Mouse (Mus musculus): ENCODE data around the gene Ifi35.
"Not testable (repeated sequence)": the region's sequence is repeated elsewhere in the genome, so short reads cannot be mapped to it uniquely, and the experiment has no call there.

Gene Ifi35

DNA sequence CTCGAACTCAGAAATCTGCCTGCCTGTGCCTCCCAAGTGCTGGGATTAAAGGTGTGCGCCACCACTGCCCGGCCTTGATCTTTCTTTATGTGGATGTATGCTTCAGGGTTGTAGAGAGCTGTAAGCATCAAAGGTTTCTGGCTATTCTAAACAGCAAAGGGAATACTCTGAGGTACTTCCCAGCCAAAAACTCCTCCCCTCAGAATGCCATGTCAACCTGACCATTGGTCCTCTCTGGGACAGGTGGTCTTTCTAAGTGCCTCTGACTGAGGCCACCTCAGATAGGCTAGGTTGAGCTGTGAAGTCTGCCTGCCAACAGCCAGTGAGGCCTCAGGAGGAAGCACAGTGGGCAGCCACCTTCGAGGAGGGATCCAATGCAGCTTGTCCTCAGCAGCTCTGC lies 692 bp downstream of the Ifi35 start:
- no peak for DNase-seq

DNA sequence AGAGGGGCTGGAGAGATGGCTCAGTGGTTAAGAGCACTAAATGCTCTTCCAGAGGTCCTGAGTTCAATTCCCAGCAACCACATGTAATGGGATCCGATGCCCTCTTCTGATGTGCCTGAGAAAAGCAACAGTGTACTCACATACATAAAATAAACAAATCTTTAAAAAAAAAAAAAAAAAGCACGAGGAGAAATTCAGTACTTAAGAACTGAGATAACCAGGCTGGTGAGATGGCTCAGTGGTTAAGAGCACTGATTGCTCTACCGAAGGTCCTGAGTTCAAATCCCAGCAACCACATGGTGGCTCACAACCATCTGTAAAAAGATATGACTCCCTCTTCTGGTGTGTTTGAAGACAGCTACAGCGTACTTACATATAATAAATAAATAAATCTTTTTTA lies 1.4 kb downstream of the Ifi35 start:
- not testable (repeated sequence) for DNase-seq

- DNase-seq: no peak
Observed at GRCm38 (mm10) chr11:101450394-101450793, 2.2 kb downstream of the Ifi35 start.

GRCm38 (mm10) chr11:101451536-101451935 lies 3.3 kb downstream of the Ifi35 start:
- no peak for DNase-seq

DNA sequence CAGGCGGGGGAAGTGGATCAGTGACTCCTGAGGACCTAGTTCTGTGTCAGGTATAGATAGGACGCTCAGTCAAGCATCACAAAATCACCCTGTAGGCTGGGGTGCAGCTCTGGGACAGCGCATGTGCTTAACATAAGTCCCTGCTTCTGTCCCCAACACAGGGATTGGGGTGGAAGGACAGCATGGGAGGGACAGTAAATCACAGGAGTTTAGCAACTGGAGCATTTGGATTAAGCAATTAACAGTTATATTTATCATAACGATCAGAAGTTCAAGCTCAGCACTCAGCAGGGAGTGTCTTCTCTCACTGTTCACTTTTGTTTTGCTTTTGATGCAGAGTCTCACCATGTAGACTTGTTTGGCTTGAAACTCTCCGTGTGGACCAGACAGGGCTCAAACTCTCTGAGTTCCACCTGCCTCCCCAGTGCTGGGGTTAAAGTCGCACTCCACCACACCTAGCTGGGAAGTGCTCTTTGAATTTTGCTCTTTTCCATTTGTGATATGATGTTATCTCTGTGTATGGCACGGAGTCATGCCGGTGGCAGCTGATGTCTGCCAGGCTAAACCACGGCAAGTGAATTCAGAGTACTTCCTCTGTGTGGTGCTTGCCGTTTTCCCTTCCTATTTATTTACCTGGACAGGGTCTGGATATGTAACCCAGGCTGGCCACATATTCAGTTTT lies 4.0 kb downstream of the Ifi35 start:
- no peak for DNase-seq

DNA sequence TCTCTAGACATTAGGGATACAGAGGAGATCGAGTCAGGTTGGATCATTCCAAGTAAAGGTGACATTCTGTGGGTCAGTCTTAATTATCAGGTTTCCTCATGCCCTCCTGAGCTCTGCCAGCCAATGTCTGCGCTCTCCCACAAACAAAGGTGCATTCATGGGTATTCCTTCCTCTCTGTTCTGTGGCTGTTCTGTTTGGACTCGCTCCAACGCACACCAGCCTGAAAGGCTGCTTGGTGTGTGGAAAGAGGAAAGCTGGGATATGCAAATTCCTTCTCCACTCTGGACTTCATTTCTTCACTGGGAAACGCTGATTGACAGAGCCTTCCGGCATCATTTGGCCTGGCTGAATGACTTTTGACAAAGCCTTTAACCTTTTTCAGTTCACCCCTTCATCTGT lies 6.5 kb downstream of the Ifi35 start:
- DNase-seq: no peak

GRCm38 (mm10) chr11:101455627-101456026 lies 7.4 kb downstream of the Ifi35 start:
- DNase-seq: no peak

DNA sequence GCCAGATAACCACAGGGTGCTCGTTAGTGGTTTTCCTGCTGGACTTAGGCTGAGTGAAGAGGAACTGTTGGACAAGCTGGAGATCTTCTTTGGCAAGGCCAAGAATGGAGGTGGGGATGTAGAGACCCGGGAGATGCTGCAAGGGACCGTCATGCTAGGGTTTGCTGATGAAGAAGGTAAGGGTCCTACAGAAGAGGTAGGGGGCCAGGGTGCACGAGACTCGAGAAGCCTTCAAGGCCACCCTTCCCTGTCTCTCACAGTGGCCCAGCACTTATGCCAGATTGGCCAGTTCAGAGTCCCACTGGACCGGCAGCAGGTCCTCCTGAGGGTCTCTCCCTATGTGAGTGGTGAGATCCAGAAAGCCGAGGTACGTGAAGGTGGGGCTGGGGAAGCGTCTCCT lies 9.4 kb downstream of the Ifi35 start:
- no peak for DNase-seq

DNA sequence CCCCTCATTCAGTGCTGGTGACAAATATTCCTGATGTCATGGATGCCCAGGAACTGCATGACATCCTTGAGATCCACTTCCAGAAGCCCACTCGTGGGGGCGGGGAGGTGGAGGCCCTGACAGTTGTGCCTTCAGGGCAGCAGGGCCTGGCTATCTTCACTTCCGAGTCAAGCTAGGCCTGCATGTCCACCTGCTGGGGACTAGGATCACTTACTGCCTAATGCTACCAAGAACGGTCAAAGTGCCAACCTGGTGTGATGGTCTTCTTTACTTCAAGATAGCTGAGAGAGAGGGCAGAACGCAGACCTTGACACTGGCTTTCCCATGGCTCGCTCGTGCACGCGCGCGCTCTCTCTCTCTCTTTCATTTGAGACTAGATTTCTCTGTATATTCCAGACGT lies 10.0 kb downstream of the Ifi35 start:
- no peak for DNase-seq

DNA sequence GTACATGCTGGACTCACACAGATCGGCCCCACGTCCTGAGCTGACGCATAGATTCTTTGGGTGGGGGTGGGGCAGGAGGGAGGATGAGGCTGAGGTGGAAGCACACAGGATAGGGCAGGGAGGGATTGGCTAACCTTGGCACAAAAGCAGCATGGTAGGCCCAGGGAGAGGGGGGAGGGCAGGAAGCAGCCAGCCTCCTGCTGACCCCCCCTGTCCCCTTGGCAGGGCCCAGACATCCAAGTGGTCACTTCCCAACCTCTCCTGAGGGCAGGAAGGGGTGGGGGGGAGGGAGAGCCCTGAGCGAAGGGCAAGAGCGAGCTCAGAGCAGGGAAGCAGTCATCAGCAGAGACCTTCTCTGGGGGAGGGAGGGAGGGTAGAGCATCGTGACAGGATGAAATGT lies 11.5 kb downstream of the Ifi35 start:
- no peak for DNase-seq

GRCm38 (mm10) chr11:101460321-101460720 lies 12.1 kb downstream of the Ifi35 start:
- DNase-seq: no peak

DNA sequence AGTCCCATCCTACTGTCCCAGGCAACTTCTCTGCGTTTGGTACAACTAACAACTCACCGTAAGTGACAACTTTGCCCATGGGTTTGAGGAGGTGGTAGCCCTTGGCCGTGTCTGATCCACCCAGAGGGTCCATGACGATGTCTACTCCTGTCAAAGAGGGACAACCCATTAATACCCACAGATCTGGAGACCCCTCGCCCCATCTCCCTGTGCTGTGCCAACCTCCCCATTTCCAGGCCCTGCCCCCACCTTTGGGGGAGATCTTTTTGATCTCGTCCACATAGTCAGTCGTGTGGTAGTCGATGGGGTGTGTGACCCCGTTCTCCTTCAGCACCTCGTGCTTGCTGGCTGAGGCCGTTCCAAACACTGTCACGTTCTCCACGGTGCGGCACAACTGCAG lies 13.9 kb downstream of the Ifi35 start:
- DNase-seq: no peak

DNA sequence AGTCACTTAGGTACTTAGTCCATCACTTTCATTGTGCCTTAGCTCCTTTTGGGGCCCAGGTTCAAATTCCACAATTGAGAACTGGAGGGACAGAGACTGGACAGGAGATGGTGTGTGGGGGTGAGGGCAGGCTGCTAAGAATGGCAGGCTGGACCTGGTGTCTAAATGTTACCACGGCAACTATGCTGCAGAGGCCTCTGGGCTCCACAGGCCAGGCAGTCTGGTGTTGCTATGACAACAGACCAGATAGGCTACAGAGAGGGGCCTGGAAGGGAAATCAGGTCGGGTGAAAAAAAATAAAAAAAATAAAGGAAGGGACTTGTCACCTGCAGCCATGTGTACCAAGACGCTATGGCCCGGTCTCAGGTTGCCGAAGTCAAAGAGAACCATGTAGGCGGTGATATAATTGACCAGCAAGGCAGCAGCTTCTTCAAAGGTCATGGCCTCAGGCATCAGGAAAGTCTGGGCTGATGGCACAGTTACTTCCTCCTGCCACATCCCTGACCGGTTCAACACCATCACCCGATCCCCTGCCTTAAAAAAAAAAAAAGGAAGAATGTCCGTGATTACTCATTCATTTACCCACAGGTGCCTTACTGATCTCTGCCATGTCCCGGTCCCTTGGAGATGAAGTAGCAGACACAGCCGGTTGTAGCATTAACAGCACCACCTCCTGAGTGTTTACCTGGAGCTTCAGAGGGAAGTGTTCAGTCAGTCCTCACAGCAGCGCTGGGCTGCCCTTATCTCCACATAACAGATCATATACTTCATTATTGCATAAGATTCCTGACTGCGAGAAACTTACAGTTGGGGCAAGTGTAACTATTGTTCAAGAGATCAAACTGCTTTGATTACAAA lies 14.6 kb downstream of the Ifi35 start:
- no peak for DNase-seq

DNA sequence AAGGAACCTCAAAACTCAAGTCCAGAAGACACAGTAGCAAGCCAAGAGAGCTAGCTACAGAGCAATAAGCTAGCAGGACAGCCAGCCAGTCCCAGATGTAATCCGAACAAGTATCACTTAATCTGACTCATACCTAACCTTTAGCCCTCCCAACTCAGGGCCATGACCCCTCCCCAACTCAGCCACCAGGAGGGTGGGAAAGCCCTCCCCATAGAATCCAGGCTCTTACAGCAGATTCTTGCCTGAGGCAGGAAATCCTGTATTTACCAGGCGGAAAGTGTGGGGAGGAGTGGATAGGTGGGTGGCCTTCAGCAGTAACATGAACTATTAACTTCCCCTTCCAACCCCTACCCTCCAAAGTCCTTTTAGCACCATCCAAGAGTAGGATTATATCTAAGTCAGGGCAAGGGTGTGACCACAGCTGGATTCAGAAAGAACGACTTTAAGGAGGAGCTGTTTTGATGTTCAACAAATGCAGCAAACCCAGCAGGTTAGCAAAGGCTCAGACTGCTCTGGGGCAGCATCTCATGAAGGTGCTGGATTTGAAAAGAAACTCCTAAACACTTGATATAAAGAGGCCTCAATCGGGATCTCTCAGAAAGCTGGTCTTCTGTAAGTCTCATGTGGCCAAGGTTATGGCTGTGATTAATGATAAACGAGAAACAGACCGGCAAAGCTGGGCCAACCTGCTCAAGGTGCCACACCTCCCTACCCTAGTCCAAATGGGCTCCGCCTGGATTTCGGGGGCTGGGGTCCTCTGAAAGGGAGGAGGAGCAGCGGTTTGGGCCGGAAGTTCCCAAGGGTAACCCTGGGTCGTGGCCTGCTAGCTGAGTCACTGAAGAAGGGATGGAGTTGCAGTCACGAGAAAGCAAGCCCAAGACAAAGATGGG lies 16.2 kb downstream of the Ifi35 start, which contains the start of gene Rnd2:
Gene Rnd2 (plus strand): TSS at position 789 of the 890 bp plus-strand sequence.
- DNase-seq: peak; percentile 35 to 52

DNA sequence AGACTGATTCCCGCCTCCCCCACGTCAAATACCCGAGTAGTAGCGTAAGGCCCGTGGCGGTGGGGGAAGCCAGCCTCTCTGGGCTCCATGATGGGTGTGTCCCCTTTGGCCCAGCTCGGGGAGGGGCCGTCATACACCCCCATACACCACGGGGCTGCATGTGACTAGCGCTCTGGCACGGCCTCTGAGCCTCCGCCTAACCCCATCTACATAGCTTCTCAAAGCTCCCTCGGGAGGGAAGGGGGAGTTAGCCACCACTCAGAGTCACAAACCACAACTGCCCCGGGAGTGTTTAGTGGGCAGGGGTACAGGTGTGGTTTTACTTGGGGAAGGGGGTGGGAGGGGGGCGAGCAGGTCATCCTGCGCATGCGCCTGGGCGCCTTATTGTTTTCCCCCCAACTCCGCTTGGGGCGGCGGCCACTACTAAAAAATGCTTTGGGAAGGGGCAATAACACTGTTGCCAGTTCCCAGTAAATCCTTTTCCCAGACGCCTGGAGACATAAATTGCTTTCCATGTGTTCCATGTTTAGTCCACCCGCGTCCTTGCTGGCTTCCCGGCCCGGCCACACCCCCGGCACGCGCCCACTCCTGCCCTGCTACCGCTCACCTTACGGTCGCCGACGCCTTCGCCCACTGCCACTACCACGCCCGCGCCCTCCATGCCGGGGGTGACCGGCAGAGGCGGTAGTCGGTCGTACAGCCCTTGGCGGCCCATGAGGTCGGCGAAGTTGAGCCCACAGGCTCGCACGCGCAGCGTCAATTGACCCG lies 17.1 kb downstream of the Ifi35 start:
- DNase-seq: peak; percentile 35 to 63

DNA sequence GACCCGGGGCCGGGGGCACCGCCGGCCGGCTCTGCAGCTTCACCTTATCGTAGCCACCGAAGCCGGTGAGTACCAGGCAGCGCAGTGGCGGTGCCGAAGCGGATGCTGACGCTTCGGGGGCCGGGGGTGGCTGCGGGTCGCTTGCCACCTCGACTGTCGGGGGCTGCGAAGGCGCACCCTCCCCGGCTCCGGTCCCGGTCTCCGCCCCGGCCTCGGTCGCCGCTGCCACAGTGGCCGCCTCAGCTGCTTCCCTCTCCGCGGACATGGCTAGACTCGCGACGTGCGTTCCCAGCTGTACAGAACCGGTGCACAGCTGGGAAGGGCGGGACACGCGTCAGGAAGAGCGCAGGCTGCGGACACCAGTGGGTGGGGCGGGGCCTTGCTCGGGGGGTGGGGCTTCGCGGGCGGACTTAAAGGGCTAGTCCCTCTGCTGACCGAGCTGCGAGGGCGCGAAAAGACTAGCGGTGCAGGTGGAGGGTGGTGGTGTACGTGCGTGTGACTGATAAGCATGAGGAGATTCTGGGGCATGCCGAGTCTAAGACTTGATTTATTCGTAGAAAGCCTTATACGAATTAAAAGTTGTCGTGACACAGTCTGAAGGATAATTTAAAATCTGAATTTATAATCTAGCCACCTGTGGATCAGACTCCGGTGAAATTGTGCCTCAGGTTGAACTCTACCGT lies 17.8 kb downstream of the Ifi35 start, which contains the start of gene Vat1:
Gene Vat1 (minus strand): TSS at position 362 of the 683 bp plus-strand sequence.
- peak; percentile 55 to 60 for DNase-seq

GRCm38 (mm10) chr11:101466552-101466950 lies 18.3 kb downstream of the Ifi35 start:
- DNase-seq: not testable (repeated sequence)

- DNase-seq: peak; percentile 77 to 83
Observed at GRCm38 (mm10) chr11:101467477-101468262, 19.5 kb downstream of the Ifi35 start.

DNA sequence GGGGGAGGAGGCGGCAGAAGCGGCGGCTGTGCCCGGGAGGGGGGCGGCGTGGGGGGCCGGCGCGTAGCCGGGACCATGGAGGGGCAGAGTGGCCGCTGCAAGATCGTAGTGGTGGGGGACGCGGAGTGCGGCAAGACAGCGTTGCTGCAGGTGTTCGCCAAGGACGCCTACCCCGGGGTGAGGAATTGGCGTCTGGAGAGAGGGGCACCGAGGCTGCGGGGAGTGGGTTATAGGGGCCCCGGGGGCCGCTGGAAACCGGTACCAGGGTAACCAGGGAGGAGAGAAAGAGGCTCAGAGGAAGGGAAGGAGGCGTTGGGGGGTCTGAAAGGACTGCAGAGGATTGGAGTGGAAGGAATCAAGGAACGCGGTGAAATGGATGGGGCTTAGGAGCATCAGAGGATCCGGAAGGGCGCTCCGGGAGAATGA lies 20.1 kb downstream of the Ifi35 start:
- no peak for DNase-seq

- DNase-seq: no peak
Observed at GRCm38 (mm10) chr11:101468731-101469130, 20.5 kb downstream of the Ifi35 start.

- DNase-seq: no peak
Observed at GRCm38 (mm10) chr11:101469155-101469554, 20.9 kb downstream of the Ifi35 start.

All from kidney, adult 8-10 months (tissue).